Mouse (Mus musculus) Patski (cell line): ENCODE results near the gene Mavs. TPM values are rescaled to one million over a fixed set of nuclear protein-coding genes. Genes with fewer than 3 reads are reported as not detected.
A peak's percentile ranks its signal among the peaks of the same experiment; 100 is the strongest.

Experiments used
- ATAC-seq: fragments of 100-300 bp; one replicate; pipeline ENCODE4 v1.8.0; 2021
- CTCF ChIA-PET: fragments of 350-600 bp; sonication (Branson Sonifier 250); formaldehyde crosslinking; loops from one replicate; lab custom pipeline; 2022; ENCODE audit warnings: inconsistent platforms; lab: Charles Lee
- POLR2A ChIA-PET: fragments of 350-600 bp; sonication (Branson Sonifier 250); formaldehyde crosslinking; loops from one replicate; lab custom pipeline; 2022; ENCODE audit warnings: antibody characterized with exemption, inconsistent platforms; lab: Charles Lee
- DNase-seq: peaks from one replicate; pipeline ENCODE4 v3.0.0-alpha.2; 2011; ENCODE audit warnings: low read depth, low spot score
- H3K27me3 ChIP-seq: fragments of 371-371 bp; one replicate; pipeline ENCODE4 v1.5.1; 2021
- CTCF ChIP-seq: fragments of 100-300 bp; IDR thresholded peaks from one replicate; pipeline ENCODE4 v1.5.1; 2021
- in situ Hi-C: fragments of 300-500 bp; cut with MboI; formaldehyde crosslinking; loops from 3 replicates; pipeline ENCODE4 v1.11.1; 2018; ENCODE audit warnings: low pct_unique_long_range_greater_than_20kb, mixed read lengths
- polyA plus RNA-seq: library from polyadenylated mRNA; unstranded; gene quantifications from one replicate; pipeline ENCODE4 v1.2.3, GENCODE M21; 2021

Mavs gene
- polyA plus RNA-seq, 1 experiment from 2014 or later = 54.5 TPM

DNA sequence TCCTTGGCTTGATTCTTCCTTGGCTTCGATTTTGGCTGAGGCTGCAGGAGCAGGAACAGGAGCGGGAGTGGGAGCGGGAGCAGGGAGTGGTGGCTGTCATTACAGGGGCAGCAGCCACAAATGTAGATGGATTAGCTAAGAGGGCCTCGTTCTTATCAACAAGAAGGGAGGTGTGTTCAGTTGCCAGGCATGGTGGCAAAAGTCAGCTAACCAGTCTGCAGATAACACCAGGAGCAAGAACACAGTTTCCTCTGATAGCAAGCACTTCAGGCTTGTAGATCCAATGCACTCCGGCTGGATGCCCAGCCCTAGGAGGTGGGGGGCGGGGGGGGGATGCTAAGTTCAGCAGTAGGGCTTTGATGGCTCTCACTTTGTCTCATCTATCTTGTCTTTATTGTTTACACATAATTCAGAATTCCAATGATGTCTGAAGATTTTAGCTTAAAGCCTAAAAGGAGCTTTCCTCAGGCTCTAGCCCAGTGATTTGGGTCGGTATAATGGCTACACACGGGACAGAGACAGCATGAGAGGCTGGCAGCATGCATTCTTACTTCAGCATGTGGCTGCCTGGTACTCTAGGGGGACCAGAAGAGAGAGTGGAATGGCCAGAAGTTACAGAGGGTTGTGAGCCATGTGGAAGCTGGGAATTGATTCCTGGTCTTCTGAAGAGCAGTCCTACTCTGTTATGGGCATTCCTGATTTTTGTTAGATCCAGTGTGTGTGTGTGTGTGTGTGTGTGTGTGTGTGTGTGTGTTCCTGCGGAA is 26.9 kb downstream of the Mavs start:
- no peaks in the 10 kb centered on the region for H3K27me3 ChIP-seq
- ChIA-PET CTCF (interaction anchor here (1.8 kb wide), 1 partner anchor 166 kb away, joined by 4 read pairs; no protein-coding TSS in a partner anchor), POLR2A (interaction anchor here (0.7 to 1.2 kb wide), 2 partner anchors 82 to 247 kb away, joined by 4 to 6 read pairs; no protein-coding TSS in a partner anchor)
- ATAC-seq (no peak), DNase-seq (no peak)
- in situ Hi-C loops = loop anchor here (10.0 kb wide), 1 partner anchor 244 kb away; no protein-coding TSS in a partner anchor
- TF ChIP-seq CTCF = no peak

DNA sequence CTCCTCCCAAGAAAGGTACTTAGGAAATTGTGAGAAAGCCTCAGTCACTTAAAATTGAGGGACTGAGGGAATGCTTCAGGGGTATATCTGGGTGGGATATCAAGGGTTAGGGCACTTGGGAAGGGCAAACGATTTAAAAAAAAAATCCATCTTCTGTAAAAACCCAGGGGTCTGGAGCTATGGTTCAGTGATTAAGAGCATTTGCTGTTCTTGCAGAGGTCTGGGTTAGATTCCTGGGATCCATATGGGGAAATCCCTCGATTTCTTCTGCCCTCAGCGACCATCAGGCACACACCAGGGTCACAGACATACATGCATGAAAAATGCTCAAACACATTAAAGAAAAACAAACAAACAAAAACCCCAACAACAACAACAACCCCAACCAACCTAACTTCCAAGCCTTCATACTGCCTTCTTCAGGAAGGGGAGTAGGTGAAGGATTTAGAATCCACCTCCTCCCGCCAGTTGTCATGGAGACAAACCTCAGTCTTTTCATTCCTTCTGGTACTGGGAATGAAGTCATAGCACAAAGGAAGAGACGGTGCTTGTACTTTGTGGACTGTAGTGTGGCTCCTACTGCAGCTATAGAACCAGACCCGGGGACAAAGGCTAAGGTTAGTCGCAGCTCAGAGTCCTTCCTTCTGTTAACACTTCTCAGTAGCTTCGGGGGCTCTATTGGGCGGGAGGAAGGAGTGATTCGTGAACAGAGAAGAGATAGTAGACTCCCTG is 27.8 kb downstream of the Mavs start:
- H3K27me3 ChIP-seq = no peaks in the 10 kb centered on the region
- ATAC-seq (peak; percentile 24), DNase-seq (no peak)
- ChIA-PET POLR2A (interaction anchor here (1.2 to 1.3 kb wide), 2 partner anchors 39 to 82 kb away, joined by 3 to 4 read pairs; no protein-coding TSS in a partner anchor), CTCF (interaction anchor here (1.8 to 2.0 kb wide), 2 partner anchors 8 to 167 kb away, joined by 4 to 6 read pairs; no protein-coding TSS in a partner anchor)
- in situ Hi-C loops = loop anchor here (10.0 kb wide), 1 partner anchor 243 kb away; no protein-coding TSS in a partner anchor
- TF ChIP-seq CTCF = no peak

GRCm38 (mm10) chr2:131262213-131262672 is 28.4 kb downstream of the Mavs start, which contains the start of gene Pank2:
Gene Pank2, plus strand, starts transcription at chr2:131262495.
- peak; percentile 77 for DNase-seq
- peak; percentile 99 for ATAC-seq
- POLR2A ChIA-PET = interaction anchor here (1.3 kb wide), 1 partner anchor 39 kb away, joined by 3 read pairs; no protein-coding TSS in a partner anchor
- CTCF ChIA-PET = interaction anchor here (1.8 to 2.0 kb wide), 2 partner anchors 9 to 168 kb away, joined by 4 to 6 read pairs; no protein-coding TSS in a partner anchor
- TF ChIP-seq CTCF = no peak
- in situ Hi-C loops = loop anchor here (10.0 kb wide), 1 partner anchor 243 kb away; no protein-coding TSS in a partner anchor
- H3K27me3 ChIP-seq = no peaks in the 10 kb centered on the region

DNA sequence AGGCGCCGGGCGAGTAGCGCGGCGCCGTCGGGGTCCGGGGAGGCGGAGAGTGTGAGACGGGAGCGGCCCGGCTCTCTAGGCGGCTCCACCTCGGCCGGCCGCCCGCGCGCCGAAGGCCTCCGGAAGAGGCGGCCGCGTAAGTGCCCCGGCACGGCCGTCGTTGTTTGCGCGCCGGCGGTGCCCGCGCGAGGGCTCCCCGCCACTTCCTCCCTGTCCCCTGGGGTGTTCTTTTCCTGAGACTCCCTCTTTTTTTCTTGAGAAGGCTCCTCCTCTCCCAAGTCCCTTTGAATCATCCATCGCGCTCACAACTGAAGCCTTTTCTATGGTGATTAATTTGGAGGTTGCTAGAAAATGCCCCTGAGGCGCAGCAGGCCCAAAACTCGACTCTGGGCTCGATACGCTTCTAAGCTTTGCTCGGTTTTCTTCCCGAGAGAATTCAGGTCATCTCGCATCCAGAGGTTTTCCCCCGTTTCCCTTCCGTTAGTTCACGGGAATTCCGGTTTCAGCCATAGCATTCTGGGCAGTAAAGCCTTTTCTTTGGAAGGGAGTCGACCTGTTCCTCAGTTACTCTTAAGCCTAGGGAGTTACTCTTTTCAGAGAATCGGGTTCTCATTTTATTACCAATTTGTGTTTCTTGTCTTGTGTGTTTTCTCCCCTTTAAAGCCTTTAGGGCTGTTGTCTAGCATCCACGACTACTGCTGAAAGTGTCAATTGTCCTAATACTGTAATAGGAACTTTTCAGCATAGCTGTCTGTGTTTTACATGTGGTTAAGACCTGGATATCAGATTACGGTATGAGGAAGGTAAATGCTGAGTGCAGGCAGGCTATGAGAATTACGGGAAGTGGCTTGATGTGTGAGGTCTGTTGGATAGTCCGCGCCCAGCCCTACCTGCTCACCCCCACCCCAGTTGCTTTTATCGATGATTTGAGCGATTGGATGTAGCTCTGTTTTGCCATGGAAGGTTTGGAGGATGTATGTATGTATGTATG is 29.1 kb downstream of the Mavs start:
- CTCF ChIA-PET = interaction anchor here (1.1 to 2.0 kb wide), 3 partner anchors 10 to 168 kb away, joined by 3 to 6 read pairs (median 4); no protein-coding TSS in a partner anchor
- ATAC-seq = peak; percentile 64
- POLR2A ChIA-PET = interaction anchor here (1.3 kb wide), 1 partner anchor 40 kb away, joined by 3 read pairs; no protein-coding TSS in a partner anchor
- no peak for TF ChIP-seq CTCF
- H3K27me3 ChIP-seq = no peaks in the 10 kb centered on the region
- in situ Hi-C loops = loop anchor here (10.0 kb wide), 1 partner anchor 242 kb away; no protein-coding TSS in a partner anchor
- DNase-seq = peak; percentile 37

DNA sequence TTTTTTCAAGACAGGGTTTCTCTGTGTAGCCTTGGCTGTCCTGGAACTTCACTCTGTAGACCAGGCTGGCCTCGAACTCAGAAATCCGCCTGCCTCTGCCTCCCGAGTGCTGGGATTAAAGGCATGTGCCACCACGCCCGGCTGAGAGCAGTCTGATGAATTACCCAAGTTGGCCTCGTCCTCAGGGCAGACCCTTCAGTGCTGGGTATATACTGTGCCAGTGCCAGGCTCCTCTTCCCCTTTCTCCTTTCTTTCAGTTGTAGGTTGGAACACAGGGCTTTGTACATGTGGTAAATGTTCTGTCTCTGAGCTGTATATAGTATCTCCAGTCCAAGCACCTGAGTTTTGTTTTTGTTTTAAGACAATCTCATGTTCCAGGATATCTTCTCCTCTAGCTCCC is 30.2 kb downstream of the Mavs start:
- ChIA-PET POLR2A (no interaction called here), CTCF (interaction anchor here (1.1 kb wide), 1 partner anchor 9 kb away, joined by 3 read pairs; no protein-coding TSS in a partner anchor)
- no peaks in the 10 kb centered on the region for H3K27me3 ChIP-seq
- DNase-seq = no peak
- in situ Hi-C loops = loop anchor here (10.0 kb wide), 1 partner anchor 241 kb away; no protein-coding TSS in a partner anchor
- ATAC-seq = no peak
- no peak for TF ChIP-seq CTCF

- H3K27me3 ChIP-seq = no peaks in the 10 kb centered on the region
- ChIA-PET CTCF (interaction anchor here (1.2 kb wide), 1 partner anchor 10 kb away, joined by 3 read pairs; no protein-coding TSS in a partner anchor), POLR2A (no interaction called here)
- in situ Hi-C loops = loop anchor here (10.0 kb wide), 1 partner anchor 240 kb away; no protein-coding TSS in a partner anchor
- DNase-seq (no peak), ATAC-seq (no peak)
- no peak for TF ChIP-seq CTCF
These were observed 31.2 kb downstream of the Mavs start for GRCm38 (mm10) chr2:131265056-131265455.

DNA sequence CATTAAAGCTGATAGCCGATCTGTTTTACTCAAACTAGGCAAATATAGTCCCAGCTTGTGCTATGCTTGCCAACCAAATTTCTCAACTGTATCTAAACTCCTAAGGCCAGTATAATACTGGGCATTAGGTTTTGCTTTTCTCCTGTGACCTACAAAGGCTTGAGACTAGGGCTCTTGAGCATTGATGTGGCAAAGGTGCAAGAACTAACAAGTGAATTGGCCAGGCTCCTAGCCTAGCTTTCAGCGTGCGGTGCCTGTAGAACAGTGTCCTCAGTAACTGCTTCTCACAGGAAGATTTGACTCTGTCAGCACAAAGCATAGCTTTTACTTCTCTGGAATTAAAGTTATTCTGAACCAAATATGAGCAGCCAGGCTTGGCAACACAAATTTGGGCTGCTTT is 41.6 kb downstream of the Mavs start:
- no peaks in the 10 kb centered on the region for H3K27me3 ChIP-seq
- CTCF ChIA-PET = interaction anchor here (1.6 to 1.7 kb wide), 2 partner anchors 10 to 11 kb away, joined by 3 to 4 read pairs; no protein-coding TSS in a partner anchor
- in situ Hi-C loops = loop anchor here (10.0 kb wide), 1 partner anchor 139 kb away; no protein-coding TSS in a partner anchor
- TF ChIP-seq CTCF = no peak
- DNase-seq (no peak), ATAC-seq (no peak)
- POLR2A ChIA-PET = no interaction called here

DNA sequence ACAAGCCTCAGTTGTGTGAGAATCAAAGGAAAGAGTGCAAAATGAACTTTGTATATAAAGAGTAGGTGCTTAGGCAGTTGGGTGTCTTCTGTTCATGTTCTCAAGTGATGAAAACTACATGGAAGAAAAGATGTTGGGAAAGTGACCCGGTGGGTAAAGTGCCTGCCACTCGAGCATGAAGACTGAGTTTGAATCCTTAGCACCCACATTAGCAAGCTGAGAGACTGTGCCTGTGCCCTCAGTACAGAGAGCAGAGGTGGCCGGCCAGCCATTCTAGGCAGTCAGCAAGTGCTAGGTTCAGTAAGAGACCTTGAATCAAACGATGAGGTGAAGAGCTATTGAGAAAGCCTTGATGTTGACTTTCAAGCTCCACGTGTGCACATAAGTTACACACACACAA is 42.9 kb downstream of the Mavs start:
- CTCF ChIA-PET = interaction anchor here (1.4 kb wide), 1 partner anchor 24 kb away, joined by 4 read pairs; no protein-coding TSS in a partner anchor
- POLR2A ChIA-PET = no interaction called here
- ATAC-seq (no peak), DNase-seq (no peak)
- TF ChIP-seq CTCF = no peak
- no peaks in the 10 kb centered on the region for H3K27me3 ChIP-seq
- in situ Hi-C loops = loop anchor here (10.0 kb wide), 1 partner anchor 138 kb away; no protein-coding TSS in a partner anchor

DNA sequence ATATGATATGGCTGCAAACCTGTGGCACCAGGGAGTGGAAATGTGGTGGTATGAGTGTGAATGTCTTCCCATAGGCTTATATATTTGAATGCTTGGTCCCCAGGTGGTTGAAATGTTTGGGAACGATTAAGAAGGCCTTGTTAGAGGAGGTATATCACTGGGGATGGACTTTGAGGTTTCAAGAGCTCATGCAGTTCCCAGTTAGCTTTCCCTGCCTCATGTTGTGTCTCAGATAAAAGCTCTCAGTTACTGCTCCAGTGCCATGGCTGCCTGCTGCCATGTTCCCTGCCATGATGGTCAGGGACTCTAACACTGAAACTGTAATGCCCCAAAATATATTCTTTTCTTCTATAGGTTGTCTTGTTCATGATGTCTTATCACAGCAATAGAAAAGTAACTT is 47.7 kb downstream of the Mavs start:
- H3K27me3 ChIP-seq = no peaks in the 10 kb centered on the region
- CTCF ChIA-PET = no interaction called here
- DNase-seq (no peak), ATAC-seq (no peak)
- POLR2A ChIA-PET = no interaction called here
- in situ Hi-C loops = no loop called here
- no peak for TF ChIP-seq CTCF
